Mouse (Mus musculus): Measurements from ENCODE around the gene Zfp969.
"Not testable (repeated sequence)": the region's sequence is repeated elsewhere in the genome, so short reads cannot be mapped to it uniquely, and the experiment has no call there.

Gene Zfp969

DNA sequence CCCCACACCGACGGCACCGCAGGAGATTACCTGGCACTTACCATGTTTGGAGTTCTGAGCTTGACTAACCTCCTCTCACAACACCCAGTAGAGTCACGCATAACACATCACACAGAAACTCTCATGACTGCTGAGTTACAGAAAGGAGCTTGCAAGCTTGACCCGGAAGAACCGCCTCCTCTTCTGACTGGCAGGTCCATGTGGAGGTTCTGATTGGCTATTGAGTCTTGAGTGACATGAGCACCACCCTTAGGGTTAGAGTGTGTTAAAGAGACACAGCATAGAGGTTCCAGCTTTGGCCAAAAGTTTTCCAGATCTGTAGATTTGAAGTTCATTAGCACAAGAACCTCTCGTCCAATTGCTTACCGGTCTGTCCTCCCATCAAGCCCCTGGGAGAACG lies at the start of gene Zfp969:
Gene Zfp969 (minus strand): TSS at position 101 of the 400 bp plus-strand sequence.
- not testable (repeated sequence) for DNase-seq (ENCODE audit: low read depth)

DNA sequence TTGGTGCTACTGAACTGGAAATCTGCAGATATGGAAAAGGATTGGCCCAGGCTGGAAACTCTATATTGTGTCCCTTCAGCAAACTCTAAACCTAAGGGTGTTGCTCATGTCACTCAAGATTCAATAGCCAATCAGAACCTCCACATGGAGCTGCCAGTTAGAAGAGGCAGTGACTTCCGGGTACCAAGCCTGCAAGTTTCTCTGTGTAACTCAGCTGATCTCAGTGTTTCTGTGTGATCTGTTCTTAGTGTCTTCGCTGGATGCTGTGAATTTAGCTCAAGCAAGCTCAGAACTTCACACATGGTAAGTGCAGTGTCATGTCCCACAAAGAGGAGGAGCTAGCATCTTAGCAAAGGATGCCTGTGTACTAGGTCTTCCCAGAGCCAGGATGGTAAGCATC lies 37.8 kb upstream of the Zfp969 start, which contains the start of gene Gm2007:
Gene Gm2007 (plus strand): TSS at position 301 of the 400 bp plus-strand sequence.
- not testable (repeated sequence) for DNase-seq (ENCODE audit: low read depth)

DNA sequence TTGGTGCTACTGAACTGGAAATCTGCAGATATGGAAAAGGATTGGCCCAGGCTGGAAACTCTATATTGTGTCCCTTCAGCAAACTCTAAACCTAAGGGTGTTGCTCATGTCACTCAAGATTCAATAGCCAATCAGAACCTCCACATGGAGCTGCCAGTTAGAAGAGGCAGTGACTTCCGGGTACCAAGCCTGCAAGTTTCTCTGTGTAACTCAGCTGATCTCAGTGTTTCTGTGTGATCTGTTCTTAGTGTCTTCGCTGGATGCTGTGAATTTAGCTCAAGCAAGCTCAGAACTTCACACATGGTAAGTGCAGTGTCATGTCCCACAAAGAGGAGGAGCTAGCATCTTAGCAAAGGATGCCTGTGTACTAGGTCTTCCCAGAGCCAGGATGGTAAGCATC lies 59.8 kb downstream of the Zfp969 start, which contains the start of gene Gm11007:
Gene Gm11007 (plus strand): TSS at position 301 of the 400 bp plus-strand sequence.
- not testable (repeated sequence) for DNase-seq (ENCODE audit: low read depth)
